Mouse (Mus musculus) liver, adult (tissue): ENCODE measurements around the gene Taar5.

Experiments used
- GATA4 ChIP-seq: IDR thresholded peaks from 2 replicates; pipeline ENCODE4 v1.6.1; 2014; ENCODE audit warnings: mild to moderate bottlenecking, low read length; ENCODE audit not compliant: insufficient replicate concordance

Gene Taar5

GRCm38 (mm10) chr10:23970656-23971165 lies at the start of gene Taar5:
Gene Taar5, plus strand, starts transcription at chr10:23970706.
- no peak for TF ChIP-seq GATA4

GRCm38 (mm10) chr10:23922468-23922867 lies 48.0 kb upstream of the Taar5 start:
- no peak for TF ChIP-seq GATA4

- no peak for TF ChIP-seq GATA4
Observed at GRCm38 (mm10) chr10:23923941-23924340, 46.6 kb upstream of the Taar5 start.

- no peak for TF ChIP-seq GATA4
Observed at GRCm38 (mm10) chr10:23937613-23938012, 32.9 kb upstream of the Taar5 start.

- no peak for TF ChIP-seq GATA4
Observed at GRCm38 (mm10) chr10:23938312-23938711, 32.2 kb upstream of the Taar5 start, which contains the start of gene Taar2. Gene Taar2, plus strand, starts transcription at chr10:23938572.

GRCm38 (mm10) chr10:23942465-23942864 lies 28.0 kb upstream of the Taar5 start:
- TF ChIP-seq GATA4: no peak

- no peak for TF ChIP-seq GATA4
Observed at GRCm38 (mm10) chr10:23948026-23948425, 22.5 kb upstream of the Taar5 start.

GRCm38 (mm10) chr10:23949508-23950005 lies 20.9 kb upstream of the Taar5 start, which contains the start of gene Taar3:
Gene Taar3, plus strand, starts transcription at chr10:23949558.
- no peak for TF ChIP-seq GATA4

- TF ChIP-seq GATA4: no peak
Observed at GRCm38 (mm10) chr10:23951714-23952113, 18.8 kb upstream of the Taar5 start.

GRCm38 (mm10) chr10:23959071-23959470 lies 11.4 kb upstream of the Taar5 start:
- TF ChIP-seq GATA4: no peak

- no peak for TF ChIP-seq GATA4
Observed at GRCm38 (mm10) chr10:23960444-23960915, 10.0 kb upstream of the Taar5 start, which contains the start of gene Taar4. Gene Taar4, plus strand, starts transcription at chr10:23960494.

- no peak for TF ChIP-seq GATA4
Observed at GRCm38 (mm10) chr10:23963444-23963843, 7.1 kb upstream of the Taar5 start.

- no peak for TF ChIP-seq GATA4
Observed at GRCm38 (mm10) chr10:23964921-23965610, 5.4 kb upstream of the Taar5 start.

- TF ChIP-seq GATA4: no peak
Observed at GRCm38 (mm10) chr10:23971256-23971655, 750 bp downstream of the Taar5 start.

- no peak for TF ChIP-seq GATA4
Observed at GRCm38 (mm10) chr10:23977958-23978357, 7.5 kb downstream of the Taar5 start.
